Mouse (Mus musculus): Measurements from ENCODE around the gene Sema4g. TPM values are rescaled to one million over a fixed set of nuclear protein-coding genes. Genes with fewer than 3 reads are reported as not detected.

Sema4g gene
- 10 to 100 TPM; 19.1 to 20.8 TPM for total RNA-seq (2021)
- long read RNA-seq, full-length matches to known transcripts: 1 of 1 reads
- long read RNA-seq, partial matches to known transcripts: 0 of 1 reads
- long read RNA-seq, other reads (novel, unspliced or antisense): 0 of 1 reads

GRCm38 (mm10) chr19:44988831-44989566 lies at the start of gene Sema4g:
Sema4g (plus strand) TSS chr19:44989101.
- no peak for DNase-seq (ENCODE audit: low spot score in 2 of 2)

- DNase-seq (ENCODE audit: low spot score in 2 of 2): no peak
These were observed 29.3 kb upstream of the Sema4g start for GRCm38 (mm10) chr19:44959633-44960032.

GRCm38 (mm10) chr19:44965978-44966377 lies 22.9 kb upstream of the Sema4g start:
- no peak for DNase-seq (ENCODE audit: low spot score in 2 of 2)

GRCm38 (mm10) chr19:44968329-44968728 lies 20.6 kb upstream of the Sema4g start:
- no peak for DNase-seq (ENCODE audit: low spot score in 2 of 2)

GRCm38 (mm10) chr19:44976636-44977035 lies 12.3 kb upstream of the Sema4g start:
- DNase-seq (ENCODE audit: low spot score in 2 of 2): no peak

GRCm38 (mm10) chr19:44977148-44977547 lies 11.8 kb upstream of the Sema4g start:
- DNase-seq (ENCODE audit: low spot score in 2 of 2): no peak

GRCm38 (mm10) chr19:44980787-44981186 lies 8.1 kb upstream of the Sema4g start:
- DNase-seq (ENCODE audit: low spot score in 2 of 2): no peak

- DNase-seq (ENCODE audit: low spot score in 2 of 2): no peak
These were observed 6.3 kb upstream of the Sema4g start for GRCm38 (mm10) chr19:44982477-44983115.

GRCm38 (mm10) chr19:44983366-44983765 lies 5.5 kb upstream of the Sema4g start:
- DNase-seq (ENCODE audit: low spot score in 2 of 2): no peak

- DNase-seq (ENCODE audit: low spot score in 2 of 2): no peak
These were observed 4.5 kb upstream of the Sema4g start for GRCm38 (mm10) chr19:44984420-44984819.

GRCm38 (mm10) chr19:44985159-44985988 lies 3.5 kb upstream of the Sema4g start:
- DNase-seq (ENCODE audit: low spot score in 2 of 2): no peak

- DNase-seq (ENCODE audit: low spot score in 2 of 2): no peak
These were observed 1.9 kb upstream of the Sema4g start for GRCm38 (mm10) chr19:44987004-44987403.

GRCm38 (mm10) chr19:44987851-44988250 lies 1.1 kb upstream of the Sema4g start:
- DNase-seq (ENCODE audit: low spot score in 2 of 2): peak; percentile 59 to 82

GRCm38 (mm10) chr19:44988321-44988720 lies 580 bp upstream of the Sema4g start:
- DNase-seq (ENCODE audit: low spot score in 2 of 2): no peak

GRCm38 (mm10) chr19:44989567-44990495 lies 930 bp downstream of the Sema4g start:
- DNase-seq (ENCODE audit: low spot score in 2 of 2): no peak

- DNase-seq (ENCODE audit: low spot score in 2 of 2): no peak
These were observed 2.1 kb downstream of the Sema4g start for GRCm38 (mm10) chr19:44991031-44991430.

GRCm38 (mm10) chr19:44992246-44992645 lies 3.3 kb downstream of the Sema4g start:
- DNase-seq (ENCODE audit: low spot score in 2 of 2): no peak

GRCm38 (mm10) chr19:44992712-44993111 lies 3.8 kb downstream of the Sema4g start:
- DNase-seq (ENCODE audit: low spot score in 2 of 2): no peak

GRCm38 (mm10) chr19:44997786-44998185 lies 8.9 kb downstream of the Sema4g start:
- DNase-seq (ENCODE audit: low spot score in 2 of 2): no peak

- no peak for DNase-seq (ENCODE audit: low spot score in 2 of 2)
These were observed 10.7 kb downstream of the Sema4g start for GRCm38 (mm10) chr19:44999647-45000046.

GRCm38 (mm10) chr19:45002301-45002700 lies 13.4 kb downstream of the Sema4g start:
- no peak for DNase-seq (ENCODE audit: low spot score in 2 of 2)
